ENCODE assay signal across 13 mouse cellular contexts in the genomic region with DNA sequence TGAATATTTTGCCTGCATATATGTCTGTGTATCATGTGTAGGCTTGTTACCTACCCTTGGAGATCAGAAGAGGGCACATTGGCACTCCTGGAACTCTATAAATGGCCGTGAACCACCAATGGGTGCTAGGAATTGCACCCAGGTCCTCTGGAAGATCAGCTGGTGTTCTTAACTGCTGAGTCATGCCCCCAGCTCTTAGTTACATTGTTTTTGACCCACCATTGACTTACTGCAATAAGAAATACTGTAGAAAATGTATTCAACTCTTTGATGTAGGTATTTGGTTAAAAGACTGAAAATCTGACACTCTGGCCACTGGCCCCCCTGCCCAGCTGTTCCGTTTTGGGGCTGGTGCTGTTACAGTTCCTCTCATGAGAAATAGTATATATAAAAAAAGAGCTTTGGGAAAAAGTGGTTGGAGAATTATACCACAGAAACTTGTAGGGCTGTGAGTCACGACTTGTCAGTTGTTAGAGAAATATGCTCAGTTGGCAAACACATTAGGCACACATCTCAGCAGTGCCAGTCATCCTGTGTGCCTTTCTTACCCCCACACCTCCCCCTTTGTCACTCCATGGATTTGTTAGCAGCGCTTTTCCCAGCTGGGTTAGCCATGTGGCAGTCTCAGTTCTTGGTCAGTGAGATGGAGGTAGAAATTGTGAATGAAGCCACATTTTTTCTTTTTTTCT. TPM values are rescaled to one million over a fixed set of nuclear protein-coding genes. Genes with fewer than 3 reads are reported as not detected.
DNase-seq lines count a peak whose midpoint lies in the region.
"Had no signal": no experiment of that assay in that cellular context is flagged by ENCODE, and none has a peak within 500 bp of the region (broad histone marks: within the 10 kb centered on the region; RNA-seq: fewer than 3 reads in every experiment).

No protein-coding gene starts in this region.

- DNase-seq in adrenal gland, adult 2 months, result peak; percentile 64
- DNase-seq in adrenal gland, postnatal 10 days, result no peak
- DNase-seq in left cerebral cortex, adult 18-20 months (ENCODE audit: low spot score in 2 of 2), result peak; percentile 39 to 60
- DNase-seq in left cerebral cortex, postnatal 4 days, result no peak
- DNase-seq in Muller cell, postnatal 12 days (ENCODE audit: inconsistent ontology term), result peak; percentile 89
- DNase-seq in layer of hippocampus, adult 8-10 months (ENCODE audit: low spot score in 2 of 2), result peak; percentile 29 to 52
- DNase-seq in embryo, embryonic 10 days (ENCODE audit: low spot score), result no peak
- DNase-seq in kidney, postnatal 10 days, result no peak
- DNase-seq: cerebellum, adult 11 months; kidney, postnatal 25 days; liver; lung, embryonic 14.5 days; thymus, postnatal 25 days had no signal

- intact Hi-C loops in left cerebral cortex, postnatal 4 days (cut with DNase I), result no loop called here

RNA-seq across cellular contexts. Expression of gene Arhgap32, which starts 58.4 kb away (rescaled TPM):
- total RNA-seq in adrenal gland, adult 2 months (2021), result 10 to 100 TPM; 40.6 to 43.7 TPM
- 2.3 and 4.9 TPM in 2 replicates for polyA plus RNA-seq in adrenal gland, adult 2 months (2012; rRNA removed)
- 10 to 100 TPM; 38.2 to 39.2 TPM for total RNA-seq in adrenal gland, postnatal 10 days (2021)
- 100 to 1,000 TPM; 434 to 457 TPM for total RNA-seq in left cerebral cortex, adult 18-20 months (2021)
- 100 to 1,000 TPM; 197 to 209 TPM for total RNA-seq in left cerebral cortex, postnatal 4 days (2021)
- 100 to 1,000 TPM; 213 to 272 (median 226) TPM for total RNA-seq in layer of hippocampus, adult 8-10 months (2022)

Comparison
In these comparisons a context has a peak if more than half of its experiments do, and no peak if none do; other contexts are left out.
1. DNase-seq: peak in adrenal gland, adult 2 months (single experiment), left cerebral cortex, adult 18-20 months (2 of 2), Muller cell, postnatal 12 days (single experiment) and layer of hippocampus, adult 8-10 months (2 of 2); none in adrenal gland, postnatal 10 days (single experiment), left cerebral cortex, postnatal 4 days (single experiment), embryo, embryonic 10 days (single experiment) and kidney, postnatal 10 days (single experiment).
2. RNA of gene Arhgap32, which starts 58.4 kb away (total RNA-seq): 434 to 457 TPM in left cerebral cortex, adult 18-20 months, 213 to 272 TPM in layer of hippocampus, adult 8-10 months and 197 to 209 TPM in left cerebral cortex, postnatal 4 days; 40.6 to 43.7 TPM in adrenal gland, adult 2 months and 38.2 to 39.2 TPM in adrenal gland, postnatal 10 days; every median in the first group is over 4 times any median in the second.